Mouse (Mus musculus) left cerebral cortex, adult 2 months (tissue): ENCODE measurements around the gene Rassf1. TPM values are rescaled to one million over a fixed set of nuclear protein-coding genes. Genes with fewer than 3 reads are reported as not detected.

Experiments
- DNase-seq, 2 experiments: peaks; one replicate each; pipeline ENCODE4 v3.0.0; 2021 to 2022; ENCODE audit warnings: low spot score in 2 of 2, mixed read lengths in 1 of 2; ENCODE audit errors: extremely low spot score in 1 of 2
- H3K27ac ChIP-seq: fragments of 200-600 bp; 2 replicates; pipeline ENCODE4 v1.8.1; 2022
- H3K4me3 ChIP-seq: fragments of 200-600 bp; 2 replicates; pipeline ENCODE4 v1.8.1; 2022
- CTCF ChIP-seq: fragments of 200-600 bp; IDR thresholded peaks from 2 replicates; pipeline ENCODE4 v1.8.1; 2022; ENCODE audit warnings: antibody characterized with exemption, mild to moderate bottlenecking, moderate library complexity
- intact Hi-C: fragments of 180-260 bp; cut with DNase I; formaldehyde crosslinking; loops from one replicate; pipeline ENCODE4 v1.15.1; 2025
- long read RNA-seq, 2 experiments: library from polyadenylated mRNA; stranded (forward); transcript quantifications; one replicate each; pipeline ENCODE4 v2.0.0; 2021; ENCODE audit warnings: borderline mapping rate in 2 of 2
- total RNA-seq, 2 experiments: library from RNA; stranded (reverse); gene quantifications; 2 replicates each; pipeline ENCODE4 v1.2.3; 2021

Rassf1 gene
- 10 to 100 TPM; 19.7 to 20.5 TPM for total RNA-seq
- long read RNA-seq, experiment 1, transcript Rassf1-201 (5 exons, 1,727 nt): major isoform, 6 of 8 reads
- long read RNA-seq, experiment 1, partial matches to known transcripts: 1 of 8 reads
- long read RNA-seq, experiment 1, other reads (novel, unspliced or antisense): 0 of 8 reads
- long read RNA-seq, experiment 2, transcript Rassf1-201 (5 exons, 1,727 nt): major isoform, 8 of 13 reads
- long read RNA-seq, experiment 2, partial matches to known transcripts: 4 of 13 reads
- long read RNA-seq, experiment 2, other reads (novel, unspliced or antisense): 1 of 13 reads

GRCm38 (mm10) chr9:107551117-107551889 is at the start of gene Rassf1:
Rassf1 (plus strand) TSS chr9:107551555.
- Histone ChIP-seq H3K4me3 (peak within 1 kb of the TSS; percentile 44), H3K27ac (no peak within 1 kb of the TSS)
- TF ChIP-seq CTCF: no peak
- DNase-seq: no peak
- intact Hi-C loops: no loop called here

GRCm38 (mm10) chr9:107502131-107502846 is 49.1 kb upstream of the Rassf1 start:
- intact Hi-C loops: no loop called here
- no peak for TF ChIP-seq CTCF
- no peak for DNase-seq
- Histone ChIP-seq H3K27ac (no peak overlapping the region), H3K4me3 (no peak overlapping the region)

GRCm38 (mm10) chr9:107504662-107505537 is 46.5 kb upstream of the Rassf1 start:
- Histone ChIP-seq H3K4me3 (no peak overlapping the region), H3K27ac (no peak overlapping the region)
- no peak for DNase-seq
- intact Hi-C loops: no loop called here
- TF ChIP-seq CTCF: no peak

- Histone ChIP-seq H3K27ac (no peak overlapping the region), H3K4me3 (no peak overlapping the region)
- TF ChIP-seq CTCF: peak; percentile 38
- peak; percentile 55 to 73 for DNase-seq
- intact Hi-C loops: no loop called here
These were observed 43.1 kb upstream of the Rassf1 start for GRCm38 (mm10) chr9:107508266-107508665.

- TF ChIP-seq CTCF: no peak; the same call in 1 of the 2 replicates
- H3K4me3 ChIP-seq: no peak overlapping the region
- no peak overlapping the region for H3K27ac ChIP-seq
- intact Hi-C loops: loop anchor here (5.0 kb wide), 1 partner anchor 218 kb away; no protein-coding TSS in a partner anchor
- DNase-seq: no peak
These were observed 40.8 kb upstream of the Rassf1 start for GRCm38 (mm10) chr9:107510384-107511100.

- no peak overlapping the region for H3K27ac ChIP-seq
- TF ChIP-seq CTCF: no peak
- intact Hi-C loops: loop anchor here (5.0 kb wide), 1 partner anchor 219 kb away; no protein-coding TSS in a partner anchor
- no peak overlapping the region for H3K4me3 ChIP-seq
- no peak for DNase-seq
These were observed 39.9 kb upstream of the Rassf1 start for GRCm38 (mm10) chr9:107511436-107511835.

GRCm38 (mm10) chr9:107512326-107512725 is 39.0 kb upstream of the Rassf1 start:
- no peak overlapping the region for H3K4me3 ChIP-seq
- TF ChIP-seq CTCF: no peak
- no peak overlapping the region for H3K27ac ChIP-seq
- intact Hi-C loops: loop anchor here (5.0 kb wide), 1 partner anchor 220 kb away; no protein-coding TSS in a partner anchor
- no peak for DNase-seq

- peak; percentile 87 to 92 for DNase-seq
- no peak overlapping the region for H3K4me3 ChIP-seq
- H3K27ac ChIP-seq: no peak overlapping the region
- TF ChIP-seq CTCF: peak; percentile 100
- intact Hi-C loops: loop anchor here (1.0 to 5.0 kb wide), 3 partner anchors 148 to 222 kb away; no protein-coding TSS in a partner anchor
These were observed 36.9 kb upstream of the Rassf1 start for GRCm38 (mm10) chr9:107514303-107514955.

- Histone ChIP-seq H3K4me3 (no peak overlapping the region), H3K27ac (no peak overlapping the region)
- no peak for DNase-seq
- no peak for TF ChIP-seq CTCF
- intact Hi-C loops: no loop called here
These were observed 31.0 kb upstream of the Rassf1 start for GRCm38 (mm10) chr9:107520331-107520730.

- DNase-seq: no peak
- intact Hi-C loops: no loop called here
- TF ChIP-seq CTCF: no peak
- Histone ChIP-seq H3K4me3 (no peak overlapping the region), H3K27ac (no peak overlapping the region)
These were observed 30.2 kb upstream of the Rassf1 start for GRCm38 (mm10) chr9:107521190-107521589.
